Mouse (Mus musculus): ENCODE measurements around the gene Renbp. TPM values are rescaled to one million over a fixed set of nuclear protein-coding genes. Genes with fewer than 3 reads are reported as not detected.

The Renbp gene
- polyA plus RNA-seq, 1 experiment from 2014 or later: 19.2 TPM

GRCm38 (mm10) chrX:73969167-73969566, 38.5 kb upstream of the Renbp start:
- H3K9ac ChIP-seq (ENCODE audit: low read length): no peak overlapping the region
- ATAC-seq (ENCODE audit: low FRiP score, low TSS enrichment): no peak
- WGBS: 85% methylated on average over 1 of the region's 1 CpGs
- no peak overlapping the region for H3K4me3 ChIP-seq (ENCODE audit: low read depth, low read length)
- no peaks in the 10 kb centered on the region; the same call in 1 of the 2 replicates for H3K4me1 ChIP-seq (replicated peaks; ENCODE audit: control insufficient read depth, insufficient read depth)
- no peaks in the 10 kb centered on the region for H3K36me3 ChIP-seq (ENCODE audit: control insufficient read depth, insufficient read depth, low read length)
- H3K27ac ChIP-seq (replicated peaks): no peak overlapping the region
- no peak for DNase-seq (ENCODE audit: low spot score)
- TF ChIP-seq CTCF (IDR thresholded peaks at IDR 0.05; ENCODE audit: low read depth) (no peak), EP300 (optimal IDR thresholded peaks at IDR 0.05) (no peak)
- no peak overlapping the region for H3K4me2 ChIP-seq (replicated peaks; ENCODE audit: low read depth)
- no peaks in the 10 kb centered on the region for H3K9me3 ChIP-seq (ENCODE audit: control insufficient read depth, low read length)
- no peaks in the 10 kb centered on the region for H3K27me3 ChIP-seq (ENCODE audit: control insufficient read depth, insufficient read depth, low read length)

DNA sequence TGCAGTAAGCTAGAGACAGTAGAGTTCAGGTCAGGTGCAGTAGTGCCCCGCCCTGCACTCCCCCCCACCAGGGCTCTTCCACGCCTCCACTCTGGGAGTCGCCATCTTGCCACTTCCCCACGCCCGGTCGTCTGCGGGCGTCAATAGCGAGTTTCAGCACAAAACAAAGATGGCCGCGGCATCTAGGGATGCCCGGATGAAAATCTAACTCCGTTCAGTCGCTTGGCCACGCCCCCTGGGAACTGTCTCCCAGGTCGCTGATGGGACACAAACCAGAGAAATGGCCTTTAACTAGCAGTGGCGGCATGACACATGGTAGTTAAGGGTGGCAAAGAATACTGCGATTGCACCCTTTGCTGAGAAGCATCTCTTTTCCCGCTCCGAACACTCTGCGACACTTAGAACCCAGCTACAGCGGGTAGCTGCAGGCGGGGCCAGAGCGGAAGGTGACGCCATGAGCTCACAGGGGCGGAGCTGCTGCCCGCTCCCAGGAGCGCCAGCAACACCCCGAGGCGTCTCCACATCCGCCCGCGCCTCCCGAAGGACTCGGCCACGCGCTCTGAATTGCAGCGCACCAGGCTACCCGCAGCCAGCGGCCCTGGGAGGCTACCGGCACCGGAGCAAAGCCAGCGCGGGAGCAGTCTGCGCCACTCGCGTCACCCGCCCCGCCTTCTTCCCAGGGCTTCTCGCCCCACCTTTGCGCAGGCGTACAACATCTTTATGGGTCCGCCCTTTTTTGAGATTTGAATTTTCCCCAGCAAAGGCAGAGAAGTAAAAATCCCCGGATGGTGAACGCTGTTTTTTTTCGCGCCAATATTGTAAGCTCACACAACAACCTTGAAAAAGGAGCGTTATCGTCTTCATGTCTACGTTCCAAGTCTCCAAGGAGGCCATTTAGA, 36.8 kb upstream of the Renbp start:
- WGBS: 17% methylated on average over 52 of the region's 60 CpGs
- DNase-seq (ENCODE audit: low spot score): peak; percentile 89

GRCm38 (mm10) chrX:73966248-73967176, 35.9 kb upstream of the Renbp start, which contains the start of gene Hcfc1:
Gene Hcfc1 (minus strand): TSS chrX:73966357.
- Histone ChIP-seq H3K36me3 (ENCODE audit: control insufficient read depth, insufficient read depth, low read length) (no peaks in the 10 kb centered on the region), H3K9ac (ENCODE audit: low read length) (peak within 1 kb of the TSS; percentile 76), H3K9me3 (ENCODE audit: control insufficient read depth, low read length) (no peaks in the 10 kb centered on the region), H3K4me1 (replicated peaks; ENCODE audit: control insufficient read depth, insufficient read depth) (peaks cover 2% of the 10 kb centered on the region; the same call in 1 of the 2 replicates), H3K4me2 (replicated peaks; ENCODE audit: low read depth) (peak within 1 kb of the TSS; percentile 59), H3K27ac (replicated peaks) (peak within 1 kb of the TSS; percentile 97), H3K4me3 (ENCODE audit: low read depth, low read length) (peak within 1 kb of the TSS; percentile 60), H3K27me3 (ENCODE audit: control insufficient read depth, insufficient read depth, low read length) (no peaks in the 10 kb centered on the region)
- WGBS: 15% methylated on average over 56 of the region's 58 CpGs
- TF ChIP-seq EP300 (optimal IDR thresholded peaks at IDR 0.05) (no peak), CTCF (IDR thresholded peaks at IDR 0.05; ENCODE audit: low read depth) (no peak)
- DNase-seq (ENCODE audit: low spot score): peak; percentile 90
- peak; percentile 85 for ATAC-seq (ENCODE audit: low FRiP score, low TSS enrichment)

More for the DNA sequence above, 36.8 kb upstream of the Renbp start:
- Histone ChIP-seq H3K4me3 (ENCODE audit: low read depth, low read length) (peak overlapping the region; percentile 60), H3K9ac (ENCODE audit: low read length) (peak overlapping the region; percentile 76), H3K4me2 (replicated peaks; ENCODE audit: low read depth) (peak overlapping the region; percentile 46), H3K36me3 (ENCODE audit: control insufficient read depth, insufficient read depth, low read length) (no peaks in the 10 kb centered on the region), H3K27ac (replicated peaks) (peak overlapping the region; percentile 97), H3K27me3 (ENCODE audit: control insufficient read depth, insufficient read depth, low read length) (no peaks in the 10 kb centered on the region), H3K9me3 (ENCODE audit: control insufficient read depth, low read length) (no peaks in the 10 kb centered on the region), H3K4me1 (replicated peaks; ENCODE audit: control insufficient read depth, insufficient read depth) (peaks cover 2% of the 10 kb centered on the region; the same call in 1 of the 2 replicates)
- ATAC-seq (ENCODE audit: low FRiP score, low TSS enrichment): peak; percentile 84
- TF ChIP-seq CTCF (IDR thresholded peaks at IDR 0.05; ENCODE audit: low read depth) (0 out of 2 replicates have a peak, but pooled peaks have one; percentile 2), EP300 (optimal IDR thresholded peaks at IDR 0.05) (no peak)

- no peak for ATAC-seq (ENCODE audit: low FRiP score, low TSS enrichment)
- Histone ChIP-seq H3K36me3 (ENCODE audit: control insufficient read depth, insufficient read depth, low read length) (no peaks in the 10 kb centered on the region), H3K9me3 (ENCODE audit: control insufficient read depth, low read length) (no peaks in the 10 kb centered on the region), H3K4me2 (replicated peaks; ENCODE audit: low read depth) (peak overlapping the region; percentile 59), H3K4me3 (ENCODE audit: low read depth, low read length) (peak overlapping the region; percentile 60), H3K4me1 (replicated peaks; ENCODE audit: control insufficient read depth, insufficient read depth) (peaks cover 2% of the 10 kb centered on the region; the same call in 1 of the 2 replicates), H3K9ac (ENCODE audit: low read length) (peak overlapping the region; percentile 76; the same call in 1 of the 2 replicates), H3K27me3 (ENCODE audit: control insufficient read depth, insufficient read depth, low read length) (no peaks in the 10 kb centered on the region), H3K27ac (replicated peaks) (peak overlapping the region; percentile 97; the same call in 1 of the 2 replicates)
- WGBS: 10% methylated on average over 20 of the region's 20 CpGs
- TF ChIP-seq CTCF (IDR thresholded peaks at IDR 0.05; ENCODE audit: low read depth) (no peak), EP300 (optimal IDR thresholded peaks at IDR 0.05) (no peak)
- DNase-seq (ENCODE audit: low spot score): peak; percentile 23
Measured at GRCm38 (mm10) chrX:73965307-73965706, 34.7 kb upstream of the Renbp start.

- Histone ChIP-seq H3K4me3 (ENCODE audit: low read depth, low read length) (peak overlapping the region; percentile 60), H3K27ac (replicated peaks) (peak overlapping the region; percentile 40; the same call in 1 of the 2 replicates), H3K9ac (ENCODE audit: low read length) (peak overlapping the region; percentile 45; the same call in 1 of the 2 replicates), H3K4me1 (replicated peaks; ENCODE audit: control insufficient read depth, insufficient read depth) (peaks cover 2% of the 10 kb centered on the region; the same call in 1 of the 2 replicates), H3K27me3 (ENCODE audit: control insufficient read depth, insufficient read depth, low read length) (no peaks in the 10 kb centered on the region), H3K36me3 (ENCODE audit: control insufficient read depth, insufficient read depth, low read length) (no peaks in the 10 kb centered on the region), H3K4me2 (replicated peaks; ENCODE audit: low read depth) (peak overlapping the region; percentile 59), H3K9me3 (ENCODE audit: control insufficient read depth, low read length) (no peaks in the 10 kb centered on the region)
- ATAC-seq (ENCODE audit: low FRiP score, low TSS enrichment) (no peak), DNase-seq (ENCODE audit: low spot score) (peak; percentile 36)
- TF ChIP-seq EP300 (optimal IDR thresholded peaks at IDR 0.05): no peak
- TF ChIP-seq CTCF (IDR thresholded peaks at IDR 0.05; ENCODE audit: low read depth): no peak
- WGBS: 27% methylated on average over 3 of the region's 3 CpGs
Measured at GRCm38 (mm10) chrX:73964363-73964762, 33.7 kb upstream of the Renbp start.
